9 mouse cellular contexts compared by ENCODE assay signal in the genomic region with DNA sequence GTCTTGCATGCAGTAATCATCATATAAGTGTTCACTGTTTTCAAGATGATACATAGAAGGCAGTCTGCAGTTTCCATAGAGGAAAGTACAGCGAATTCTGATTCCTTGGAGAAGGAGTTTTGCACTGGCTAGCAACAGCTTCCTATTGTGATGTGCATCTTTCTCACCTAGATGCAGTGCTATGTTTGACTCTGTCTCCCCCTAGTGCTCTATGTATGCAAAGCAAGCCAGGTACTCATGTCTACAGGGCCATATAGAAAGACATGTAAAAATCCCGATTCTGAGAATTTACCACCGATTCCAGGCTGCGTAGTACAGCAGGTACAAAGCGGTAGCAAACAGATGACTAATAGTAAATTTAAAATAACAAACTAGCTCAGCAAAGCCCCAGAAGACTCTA. TPM values are rescaled to one million over a fixed set of nuclear protein-coding genes. Genes with fewer than 3 reads are reported as not detected.
DNase-seq lines count a peak whose midpoint lies in the region; ATAC-seq lines count a peak whose summit lies in the region.
"Had no signal": no experiment of that assay in that cellular context is flagged by ENCODE, and none has a peak within 500 bp of the region (broad histone marks: within the 10 kb centered on the region; RNA-seq: fewer than 3 reads in every experiment).

No protein-coding gene starts in this region.

- H3K9me3 ChIP-seq in heart, embryonic 11.5 days (replicated peaks; ENCODE audit: control insufficient read depth, low read length) = no peaks in the 10 kb centered on the region
- H3K9me3 ChIP-seq in forebrain, embryonic 14.5 days (replicated peaks; ENCODE audit: control insufficient read depth, low read length) = no peaks in the 10 kb centered on the region
- H3K9me3 ChIP-seq in midbrain, embryonic 13.5 days = no peaks in the 10 kb centered on the region

- no peaks in the 10 kb centered on the region for H3K27me3 ChIP-seq in heart, embryonic 11.5 days (ENCODE audit: control insufficient read depth, insufficient read depth, low read length)
- no peaks in the 10 kb centered on the region for H3K27me3 ChIP-seq in forebrain, embryonic 14.5 days (replicated peaks; ENCODE audit: control insufficient read depth, insufficient read depth, low read length)
- no peaks in the 10 kb centered on the region for H3K27me3 ChIP-seq in midbrain, embryonic 13.5 days

- peak; percentile 23 to 25 for DNase-seq in heart, postnatal 10 days
- peak; percentile 64 for DNase-seq in R1 (ENCODE audit: low read depth, low spot score)
- peak; percentile 87 for DNase-seq in forebrain, embryonic 14.5 days (ENCODE audit: low spot score)
- peak; percentile 7 to 24 for DNase-seq in kidney, postnatal 4 days
- no peak for DNase-seq in urinary bladder, adult 2 months (ENCODE audit: low spot score)
- no peak for DNase-seq in testis, postnatal 10 days (ENCODE audit: low spot score)

- no peak overlapping the region for H3K4me3 ChIP-seq in heart, embryonic 11.5 days (ENCODE audit: low read depth, low read length)
- no peak overlapping the region for H3K4me3 ChIP-seq in forebrain, embryonic 14.5 days (ENCODE audit: low read depth, low read length)
- no peak overlapping the region for H3K4me3 ChIP-seq in midbrain, embryonic 13.5 days (replicated peaks)

- no peak overlapping the region for H3K9ac ChIP-seq in heart, embryonic 11.5 days (ENCODE audit: low read depth, low read length)
- H3K9ac ChIP-seq in forebrain, embryonic 14.5 days (ENCODE audit: low read length) = no peak overlapping the region
- no peak overlapping the region for H3K9ac ChIP-seq in midbrain, embryonic 13.5 days (replicated peaks)

- no peak overlapping the region for H3K27ac ChIP-seq in heart, embryonic 11.5 days (ENCODE audit: low read depth, low read length)
- H3K27ac ChIP-seq in forebrain, embryonic 14.5 days (ENCODE audit: low read depth, low read length) = no peak overlapping the region
- H3K27ac ChIP-seq in midbrain, embryonic 13.5 days = no peak overlapping the region

- no peaks in the 10 kb centered on the region for H3K36me3 ChIP-seq in heart, embryonic 11.5 days (ENCODE audit: control insufficient read depth, insufficient read depth, low read length)
- H3K36me3 ChIP-seq in forebrain, embryonic 14.5 days (ENCODE audit: control insufficient read depth, insufficient read depth, low read length) = no peaks in the 10 kb centered on the region
- no peaks in the 10 kb centered on the region for H3K36me3 ChIP-seq in midbrain, embryonic 13.5 days

- no peak overlapping the region for H3K4me2 ChIP-seq in heart, embryonic 11.5 days
- no peak overlapping the region for H3K4me2 ChIP-seq in forebrain, embryonic 14.5 days (ENCODE audit: low read length)
- no peak overlapping the region for H3K4me2 ChIP-seq in midbrain, embryonic 13.5 days (replicated peaks)

- intact Hi-C loops in heart, postnatal 10 days (cut with DNase I) = loop anchor here (2.0 to 5.0 kb wide), 2 partner anchors 65 to 124 kb away; no protein-coding TSS in a partner anchor

- 45% methylated on average over 5 of the region's 5 CpGs for WGBS in heart, embryonic 11.5 days (ENCODE audit: insufficient replicate concordance)
- 58% methylated on average over 5 of the region's 5 CpGs for WGBS in forebrain, embryonic 14.5 days
- 52% methylated on average over 5 of the region's 5 CpGs for WGBS in midbrain, embryonic 13.5 days

- no peaks in the 10 kb centered on the region for H3K4me1 ChIP-seq in heart, embryonic 11.5 days (ENCODE audit: control insufficient read depth, insufficient read depth, low read length)
- no peaks in the 10 kb centered on the region for H3K4me1 ChIP-seq in forebrain, embryonic 14.5 days (ENCODE audit: control insufficient read depth, insufficient read depth, low read length)
- no peaks in the 10 kb centered on the region for H3K4me1 ChIP-seq in midbrain, embryonic 13.5 days (replicated peaks)

- ATAC-seq in heart, embryonic 11.5 days (replicated peaks; ENCODE audit: insufficient number of reproducible peaks, low FRiP score, low TSS enrichment) = no peak
- peak; percentile 91 for ATAC-seq in forebrain, embryonic 14.5 days
- peak; percentile 95 for ATAC-seq in midbrain, embryonic 13.5 days

RNA-seq across cellular contexts. Expression of a gene that starts 12.6 kb away (rescaled TPM):
- total RNA-seq in heart, postnatal 10 days (2021) = not detected
- not detected in 2 replicates for polyA plus RNA-seq in heart, embryonic 11.5 days (2014; fragmentation: Nextera tagmentation; extraction: Ambion mirVana)
- not detected in 2 replicates for polyA plus RNA-seq in forebrain, embryonic 14.5 days (2014; fragmentation: Nextera tagmentation; extraction: Ambion mirVana)
- polyA plus RNA-seq in midbrain, embryonic 13.5 days (2015; fragmentation: Nextera tagmentation; extraction: Ambion mirVana) = not detected in 2 replicates
- polyA plus RNA-seq in urinary bladder, adult 2 months (2012; rRNA removed) = not detected in 2 replicates
- polyA plus RNA-seq: intestine, embryonic 14.5 days had no signal

RNA-seq across cellular contexts. Expression of a gene that starts 16.0 kb away (rescaled TPM):
- not detected for total RNA-seq in heart, postnatal 10 days (2021)
- polyA plus RNA-seq in heart, embryonic 11.5 days (2014; fragmentation: Nextera tagmentation; extraction: Ambion mirVana) = 0.26 and 0.55 TPM in 2 replicates
- polyA plus RNA-seq in forebrain, embryonic 14.5 days (2014; fragmentation: Nextera tagmentation; extraction: Ambion mirVana) = 0.25 TPM in 1 of 2 replicates, not detected in the other
- 0.30 and 0.31 TPM in 2 replicates for polyA plus RNA-seq in midbrain, embryonic 13.5 days (2015; fragmentation: Nextera tagmentation; extraction: Ambion mirVana)
- not detected in 2 replicates for polyA plus RNA-seq in urinary bladder, adult 2 months (2012; rRNA removed)
- polyA plus RNA-seq: intestine, embryonic 14.5 days had no signal

RNA-seq across cellular contexts. Expression of a gene that starts 37.2 kb away (rescaled TPM):
- not detected for total RNA-seq in heart, postnatal 10 days (2021)
- not detected in 2 replicates for polyA plus RNA-seq in heart, embryonic 11.5 days (2014; fragmentation: Nextera tagmentation; extraction: Ambion mirVana)
- not detected in 2 replicates for polyA plus RNA-seq in forebrain, embryonic 14.5 days (2014; fragmentation: Nextera tagmentation; extraction: Ambion mirVana)
- not detected in 2 replicates for polyA plus RNA-seq in midbrain, embryonic 13.5 days (2015; fragmentation: Nextera tagmentation; extraction: Ambion mirVana)
- polyA plus RNA-seq in urinary bladder, adult 2 months (2012; rRNA removed) = not detected in 2 replicates
- polyA plus RNA-seq: intestine, embryonic 14.5 days had no signal

RNA-seq across cellular contexts. Expression of a gene that starts 39.4 kb away (rescaled TPM):
- total RNA-seq in heart, postnatal 10 days (2021) = not detected
- polyA plus RNA-seq in heart, embryonic 11.5 days (2014; fragmentation: Nextera tagmentation; extraction: Ambion mirVana) = not detected in 2 replicates
- not detected in 2 replicates for polyA plus RNA-seq in forebrain, embryonic 14.5 days (2014; fragmentation: Nextera tagmentation; extraction: Ambion mirVana)
- not detected in 2 replicates for polyA plus RNA-seq in midbrain, embryonic 13.5 days (2015; fragmentation: Nextera tagmentation; extraction: Ambion mirVana)
- not detected in 2 replicates for polyA plus RNA-seq in urinary bladder, adult 2 months (2012; rRNA removed)
- polyA plus RNA-seq: intestine, embryonic 14.5 days had no signal

Comparison
In these comparisons a context has a peak if more than half of its experiments do, and no peak if none do; other contexts are left out.
1. DNase-seq: peak in heart, postnatal 10 days (2 of 2), R1 (single experiment), forebrain, embryonic 14.5 days (single experiment) and kidney, postnatal 4 days (2 of 2); none in urinary bladder, adult 2 months (single experiment) and testis, postnatal 10 days (single experiment).